Mouse (Mus musculus) G1E (cell line): ENCODE results near the gene Cep85l.

Experiments
- CTCF ChIP-seq: IDR thresholded peaks from 2 replicates; pipeline ENCODE4 v1.5.1; 2012; ENCODE audit warnings: low read depth, low read length, inconsistent platforms, mixed read lengths
- POLR2AphosphoS5 ChIP-seq: IDR thresholded peaks from 2 replicates; pipeline ENCODE4 v1.6.1; 2012; ENCODE audit warnings: low read depth, low read length, inconsistent platforms; ENCODE audit not compliant: insufficient replicate concordance

DNA sequence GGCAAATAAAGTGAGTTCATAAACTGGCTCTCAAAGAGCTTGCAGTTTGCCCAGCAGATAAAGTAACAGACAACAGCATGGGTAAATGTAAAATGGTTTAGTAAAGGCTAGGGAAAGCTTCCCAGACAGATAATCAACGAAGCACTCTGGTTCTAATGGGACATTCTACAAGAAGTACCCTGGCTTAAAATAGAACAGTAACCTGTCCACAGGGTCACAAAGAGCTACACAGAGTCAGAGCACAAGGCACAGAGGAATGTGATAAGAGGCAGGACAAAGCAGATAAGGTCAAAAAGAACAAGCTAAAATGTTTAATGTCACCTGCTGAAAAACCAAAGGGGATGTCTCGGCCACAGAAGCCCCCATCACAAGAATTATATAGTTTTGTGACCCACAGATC, 47.0 kb downstream of the Cep85l start:
- TF ChIP-seq CTCF (no peak), POLR2AphosphoS5 (no peak)
